Mouse (Mus musculus) erythroblast, embryonic 14.5 days (primary cell): ENCODE measurements around the gene Trrap.

ENCODE experiments used
- GATA1 ChIP-seq: IDR thresholded peaks from 2 replicates; pipeline ENCODE4 v1.6.1; 2012; ENCODE audit warnings: low read length, inconsistent platforms, mixed read lengths
- TAL1 ChIP-seq: IDR thresholded peaks from 3 replicates; pipeline ENCODE4 v1.6.1; 2012; ENCODE audit warnings: low read length, inconsistent platforms, mixed read lengths

DNA sequence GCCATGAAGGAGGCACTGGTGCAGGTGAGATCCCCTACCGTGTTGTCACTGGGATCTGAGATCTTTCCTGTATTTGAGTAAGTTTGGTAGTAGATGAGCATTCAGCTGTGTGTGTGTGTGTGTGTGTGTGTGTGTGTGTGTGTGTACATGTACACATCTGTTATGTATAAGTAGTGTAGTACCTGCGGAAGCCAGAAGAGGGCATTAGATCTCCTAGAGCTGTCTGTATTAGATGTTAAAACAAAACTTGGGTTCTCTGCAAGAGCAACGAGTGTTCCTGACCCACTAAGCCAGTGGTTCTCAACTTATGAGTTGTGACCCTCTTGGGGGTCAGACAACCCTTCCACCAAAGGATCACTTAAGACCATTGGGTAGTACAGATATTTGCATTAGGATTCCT, 68.6 kb downstream of the Trrap start:
- TF ChIP-seq GATA1 (no peak), TAL1 (no peak)
